Mouse (Mus musculus): ENCODE results near the gene Smo.

The Smo gene

DNA sequence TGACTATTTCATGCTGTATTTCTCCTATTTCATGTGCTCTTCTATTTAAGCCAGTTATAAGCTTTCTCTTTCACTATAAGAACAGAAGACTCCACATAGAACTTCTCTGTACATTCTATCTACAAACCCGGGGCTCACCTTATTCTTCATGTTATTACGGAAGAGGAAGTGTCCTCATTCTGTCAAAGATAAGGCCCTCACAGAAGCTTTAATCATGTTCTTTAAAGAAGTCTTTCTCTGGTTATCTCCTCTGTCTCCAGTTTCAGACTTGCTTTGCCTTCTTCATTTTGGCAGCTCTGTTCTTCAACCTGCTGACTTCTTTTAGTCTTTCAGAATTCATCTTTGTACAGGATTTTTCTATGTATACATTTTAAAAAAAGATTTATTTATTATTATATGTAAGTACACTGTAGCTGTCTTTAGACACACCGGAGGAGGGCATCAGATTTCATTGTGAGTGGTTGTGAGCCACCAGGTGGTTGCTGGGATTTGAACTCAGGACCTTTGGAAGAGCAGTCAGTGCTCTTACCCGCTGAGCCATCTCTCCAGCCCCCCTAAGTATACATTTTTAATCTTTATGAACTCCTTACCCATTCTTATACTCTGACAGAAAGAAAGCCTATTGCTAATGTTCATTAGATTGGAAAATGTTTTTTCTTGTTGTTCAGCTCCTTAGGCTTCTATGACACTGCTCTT lies 41.4 kb downstream of the Smo start:
- no peak for DNase-seq

DNA sequence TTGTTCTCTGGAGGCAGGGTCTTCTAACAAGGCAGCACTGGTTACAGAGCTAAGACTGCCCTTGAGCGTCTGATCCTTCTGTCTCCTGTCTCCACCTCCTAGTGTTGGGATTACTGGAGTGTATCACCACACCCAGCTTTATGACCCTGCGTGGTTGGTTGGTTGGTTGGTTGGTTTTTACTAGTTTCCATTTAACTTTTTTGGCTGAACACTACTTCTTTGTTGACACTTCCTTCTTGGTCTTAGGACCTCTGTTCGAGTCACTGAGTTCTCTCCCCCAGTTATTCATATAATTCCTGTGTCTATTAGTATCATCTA lies 41.9 kb downstream of the Smo start:
- no peak for DNase-seq

DNA sequence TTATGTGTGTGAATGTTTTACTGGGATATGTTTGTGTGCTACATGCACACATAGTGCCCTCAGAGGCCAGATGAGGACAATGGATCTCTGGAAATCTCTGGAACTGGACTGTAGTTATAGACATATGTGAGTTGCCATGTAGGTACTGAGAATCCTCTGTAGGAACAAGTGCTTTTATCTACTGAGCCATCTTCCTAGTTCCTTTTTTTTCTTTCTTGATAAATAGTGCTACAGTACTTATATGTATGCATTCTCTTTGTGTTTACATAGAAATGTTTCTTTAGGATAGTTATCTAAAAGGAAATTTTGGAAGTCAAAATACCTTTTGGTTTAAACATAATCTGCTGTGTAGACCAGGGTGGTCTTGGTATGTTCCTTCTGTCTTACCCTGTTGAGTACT lies 44.8 kb downstream of the Smo start:
- DNase-seq, result no peak

- no peak for DNase-seq
Observed at GRCm38 (mm10) chr6:29780571-29780970, 45.3 kb downstream of the Smo start.

GRCm38 (mm10) chr6:29782239-29782638 lies 46.9 kb downstream of the Smo start:
- DNase-seq, result no peak

DNA sequence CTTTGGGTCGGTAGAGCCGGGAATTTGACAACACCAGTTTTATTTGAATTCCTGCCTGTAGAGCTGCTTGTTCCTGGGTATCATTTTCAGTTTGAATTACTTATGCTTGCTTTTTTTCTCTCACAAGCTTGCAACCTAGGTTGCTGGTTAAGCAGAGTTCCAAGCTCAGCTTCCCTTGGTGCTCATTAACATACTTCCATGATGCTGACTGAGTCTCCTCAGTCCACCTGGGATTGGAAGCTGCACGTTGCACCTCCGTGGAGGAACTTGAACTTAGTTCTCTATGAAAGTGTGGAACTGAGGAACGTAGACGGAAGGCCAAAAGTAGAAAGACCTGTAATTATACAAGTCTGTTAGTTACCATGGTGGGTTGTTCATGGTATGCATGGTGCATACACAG lies 48.7 kb downstream of the Smo start:
- DNase-seq, result no peak

DNA sequence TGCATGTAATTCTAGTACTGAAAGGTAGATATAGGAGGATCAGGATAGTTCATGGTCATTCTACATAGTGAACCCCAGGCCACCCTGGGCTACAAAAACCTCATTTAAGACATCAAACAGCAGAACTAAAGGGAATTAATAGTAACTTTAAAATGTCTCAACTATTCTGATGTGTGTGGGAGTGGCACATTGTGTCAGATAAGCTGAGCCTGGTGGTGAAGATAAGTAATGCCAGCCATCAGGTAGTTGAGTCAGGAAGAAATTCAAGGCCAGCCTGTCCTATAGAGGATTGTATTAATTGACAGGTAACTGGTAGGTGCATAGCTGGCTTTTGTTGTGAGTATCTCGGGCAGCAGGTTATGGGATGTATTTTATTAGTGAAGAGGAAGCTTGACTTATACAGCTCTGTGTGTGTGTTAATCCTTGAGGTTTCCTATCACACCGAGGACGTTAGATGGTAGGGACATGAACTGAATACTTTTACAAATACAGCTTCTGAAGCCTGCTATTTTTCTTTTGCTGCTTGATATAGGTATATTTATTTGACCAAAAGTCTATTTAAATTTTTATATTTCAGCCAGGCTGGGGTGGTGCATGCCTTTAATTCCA lies 49.2 kb downstream of the Smo start:
- DNase-seq, result no peak

- no peak for DNase-seq
Observed at GRCm38 (mm10) chr6:29785759-29786158, 50.5 kb downstream of the Smo start.

DNA sequence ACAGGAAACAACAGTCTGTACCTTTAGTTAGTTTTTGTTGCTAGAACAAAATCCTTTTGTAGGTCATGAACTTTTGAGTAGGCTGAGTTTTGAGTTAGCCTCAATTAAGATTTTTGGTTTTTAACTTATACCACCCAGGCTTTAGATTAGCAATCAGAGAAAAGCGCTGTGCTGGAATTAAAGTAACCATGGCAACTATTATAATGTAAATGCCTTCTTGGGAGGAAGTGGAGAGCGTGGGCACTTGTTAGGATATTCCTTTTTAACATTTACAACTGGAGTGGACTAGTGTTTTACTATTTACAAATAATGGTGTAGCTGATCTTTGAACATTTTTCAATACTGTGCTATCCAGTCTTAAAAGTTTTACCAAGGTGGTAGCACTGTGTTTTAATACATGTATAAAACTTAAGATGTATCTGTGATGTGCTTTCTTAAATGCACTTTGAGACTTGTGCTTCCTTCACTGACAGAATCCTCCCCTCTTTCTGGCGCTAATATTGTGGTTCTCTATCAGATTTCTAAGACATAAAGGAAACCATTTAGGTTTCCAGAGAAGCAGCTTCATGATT lies 53.6 kb downstream of the Smo start:
- peak; percentile 14 for DNase-seq

- DNase-seq, result no peak
Observed at GRCm38 (mm10) chr6:29790014-29790698, 54.9 kb downstream of the Smo start.

DNA sequence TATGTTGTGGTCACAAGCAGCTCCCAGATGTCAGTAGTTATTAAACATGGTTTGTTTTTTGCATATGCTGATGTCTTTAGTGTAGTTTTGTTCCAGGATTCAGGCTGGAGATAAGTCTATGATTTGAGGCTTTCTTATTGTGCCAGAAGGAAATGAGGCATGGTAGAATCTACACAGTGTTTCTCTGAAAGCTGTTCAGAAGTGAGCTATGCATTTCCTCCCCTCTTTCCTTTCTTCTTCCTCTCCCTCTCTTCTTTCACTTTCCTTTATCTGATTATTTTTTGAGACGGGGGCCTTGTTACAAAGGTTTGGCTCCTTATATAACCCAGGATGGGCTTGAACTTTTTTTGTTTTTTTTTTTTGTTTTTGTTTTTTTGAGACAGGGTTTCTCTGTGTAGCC lies 58.2 kb downstream of the Smo start:
- DNase-seq, result no peak

GRCm38 (mm10) chr6:29794582-29794981 lies 59.3 kb downstream of the Smo start:
- DNase-seq, result no peak

- DNase-seq, result no peak
Observed at GRCm38 (mm10) chr6:29802979-29803378, 67.7 kb downstream of the Smo start.

DNA sequence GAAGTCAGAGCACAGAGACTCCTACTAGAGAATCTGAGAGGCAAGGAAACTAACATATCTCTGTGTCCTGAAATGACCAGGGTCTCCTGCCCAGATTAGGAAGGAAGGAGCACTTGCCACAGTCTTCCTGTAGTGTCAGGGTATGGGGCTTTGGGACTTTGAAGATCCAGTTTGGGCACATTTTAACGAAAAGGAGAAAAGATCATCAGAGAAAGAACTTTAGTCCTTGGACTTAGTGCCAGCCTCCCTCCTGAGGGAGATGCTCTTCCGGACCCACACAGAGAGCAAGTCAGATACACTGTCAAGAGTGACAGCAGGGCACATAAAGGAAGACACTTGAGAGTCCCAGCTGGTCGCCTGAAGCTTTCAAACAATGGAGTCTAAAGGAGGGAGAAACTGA lies 68.7 kb downstream of the Smo start:
- DNase-seq, result no peak

GRCm38 (mm10) chr6:29805381-29805780 lies 70.1 kb downstream of the Smo start:
- no peak for DNase-seq
